Mouse (Mus musculus) hindbrain, embryonic 16.5 days (tissue): Measurements from ENCODE around the gene Dpm3. TPM values are rescaled to one million over a fixed set of nuclear protein-coding genes. Genes with fewer than 3 reads are reported as not detected.
A peak's percentile ranks its signal among the peaks of the same experiment; 100 is the strongest.
"Not testable (repeated sequence)": the region's sequence is repeated elsewhere in the genome, so short reads cannot be mapped to it uniquely, and the experiment has no call there.

Experiments used
- ATAC-seq: fragments of 200-750 bp; cut with Nextera tagmentation; 2 replicates; pipeline ENCODE4 v1.8.0; 2017; ENCODE audit warnings: moderate TSS enrichment, moderate library complexity
- H3K27ac ChIP-seq: fragments of 300-500 bp; sonication (generic); 2 replicates; pipeline ENCODE4 v1.5.1; 2014; ENCODE audit warnings: low read depth, mild to moderate bottlenecking, control low read depth, low read length, moderate library complexity
- H3K27me3 ChIP-seq: fragments of 300-500 bp; sonication (generic); replicated peaks from 2 replicates; pipeline ENCODE4 v1.6.1; 2014; ENCODE audit warnings: low read length; ENCODE audit not compliant: control insufficient read depth, insufficient read depth
- H3K36me3 ChIP-seq: fragments of 300-500 bp; sonication (generic); 2 replicates; pipeline ENCODE4 v1.6.1; 2014; ENCODE audit warnings: mild to moderate bottlenecking, low read length, moderate library complexity, mixed read lengths; ENCODE audit not compliant: control insufficient read depth, insufficient read depth
- H3K4me1 ChIP-seq: fragments of 300-500 bp; sonication (generic); 2 replicates; pipeline ENCODE4 v1.6.1; 2014; ENCODE audit warnings: low read depth, low read length; ENCODE audit not compliant: control insufficient read depth, insufficient read depth
- H3K4me2 ChIP-seq: fragments of 300-500 bp; sonication (generic); 2 replicates; pipeline ENCODE4 v1.6.1; 2014; ENCODE audit warnings: mild to moderate bottlenecking, low read length, control low read depth, moderate library complexity
- H3K4me3 ChIP-seq: fragments of 300-500 bp; sonication (generic); 2 replicates; pipeline ENCODE4 v1.5.1; 2014; ENCODE audit warnings: mild to moderate bottlenecking, low read length, control low read depth, moderate library complexity
- H3K9ac ChIP-seq: fragments of 300-500 bp; sonication (generic); 2 replicates; pipeline ENCODE4 v1.6.1; 2014; ENCODE audit warnings: low read depth, mild to moderate bottlenecking, control low read depth, low read length, moderate library complexity
- H3K9me3 ChIP-seq: fragments of 300-500 bp; sonication (generic); 2 replicates; pipeline ENCODE4 v1.6.1; 2014; ENCODE audit warnings: mild to moderate bottlenecking, low read length, moderate library complexity; ENCODE audit not compliant: control insufficient read depth
- WGBS: fragments of 180-500 bp; shearing (Covaris S2); extraction: QIAGEN DNeasy Blood & Tissue Kit; methylation state at CpG from one replicate; pipeline ENCODE4 v1.1.7; 2014; 5-methylcytosine and 5-hydroxymethylcytosine counted together
- polyA plus RNA-seq: library from polyadenylated mRNA; unstranded; fragments of >200 nt; fragmentation: Nextera tagmentation; extraction: Ambion mirVana; gene quantifications from 2 replicates; pipeline ENCODE4 v1.2.1, GENCODE M21; 2015

Gene Dpm3
- 64.3 and 79.8 TPM in 2 replicates for polyA plus RNA-seq

DNA sequence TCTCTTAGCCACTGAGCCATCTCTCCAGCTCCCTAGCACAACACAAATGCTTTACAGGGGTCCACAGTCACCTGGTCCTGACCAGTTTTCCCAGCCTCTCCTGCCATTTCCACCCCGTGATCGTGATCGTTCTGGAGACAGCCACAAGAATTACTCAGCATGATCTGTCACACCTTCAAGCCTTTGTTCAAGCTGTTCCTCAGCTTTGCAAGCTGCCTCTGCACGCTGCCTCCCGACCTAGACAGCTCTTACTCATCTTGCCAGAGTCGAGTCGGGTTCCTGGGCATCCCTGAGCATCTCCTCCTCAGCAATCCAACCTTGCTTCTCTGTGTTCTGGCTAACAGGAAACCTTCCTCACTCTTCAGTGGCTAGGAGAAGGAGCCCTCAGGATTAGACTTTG, at the start of gene Dpm3:
Gene Dpm3 (plus strand): TSS at position 283 of the 400 bp plus-strand sequence.
- Histone ChIP-seq H3K4me3 (no peak within 1 kb of the TSS), H3K27ac (no peak within 1 kb of the TSS), H3K4me1 (no peaks in the 10 kb centered on the region), H3K4me2 (no peak within 1 kb of the TSS), H3K36me3 (no peaks in the 10 kb centered on the region), H3K9me3 (no peaks in the 10 kb centered on the region), H3K9ac (no peak within 1 kb of the TSS), H3K27me3 (no peaks in the 10 kb centered on the region)
- ATAC-seq: no peak
- WGBS: 54% methylated on average over 7 of the region's 7 CpGs

DNA sequence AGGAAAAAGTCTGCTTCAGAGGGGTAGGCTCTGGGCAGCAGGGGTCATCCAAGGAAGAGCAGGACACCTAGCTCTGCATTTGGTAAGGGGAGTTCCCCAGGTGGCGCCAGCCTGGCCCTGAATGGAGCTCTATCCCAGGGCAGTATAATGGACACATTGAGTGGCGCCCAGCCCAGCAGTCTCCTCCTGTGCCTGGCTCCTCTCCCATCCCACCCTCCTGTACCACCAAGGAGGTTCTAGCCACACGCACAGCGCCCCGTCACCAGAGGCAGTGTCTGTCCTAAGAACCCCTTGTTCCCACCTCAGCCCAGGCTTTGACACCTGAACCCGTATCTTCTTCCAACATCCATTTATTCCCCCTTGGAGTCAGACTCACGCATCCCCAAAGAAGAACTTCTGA, 49.4 kb upstream of the Dpm3 start:
- H3K27ac ChIP-seq: no peak overlapping the region
- H3K4me1 ChIP-seq: peaks cover 10% of the 10 kb centered on the region
- H3K27me3 ChIP-seq: no peaks in the 10 kb centered on the region
- ATAC-seq: no peak
- H3K9me3 ChIP-seq: no peaks in the 10 kb centered on the region
- H3K4me2 ChIP-seq: no peak overlapping the region
- no peak overlapping the region for H3K4me3 ChIP-seq
- peaks cover 38% of the 10 kb centered on the region for H3K36me3 ChIP-seq
- H3K9ac ChIP-seq: no peak overlapping the region
- WGBS: 92% methylated on average over 7 of the region's 7 CpGs

DNA sequence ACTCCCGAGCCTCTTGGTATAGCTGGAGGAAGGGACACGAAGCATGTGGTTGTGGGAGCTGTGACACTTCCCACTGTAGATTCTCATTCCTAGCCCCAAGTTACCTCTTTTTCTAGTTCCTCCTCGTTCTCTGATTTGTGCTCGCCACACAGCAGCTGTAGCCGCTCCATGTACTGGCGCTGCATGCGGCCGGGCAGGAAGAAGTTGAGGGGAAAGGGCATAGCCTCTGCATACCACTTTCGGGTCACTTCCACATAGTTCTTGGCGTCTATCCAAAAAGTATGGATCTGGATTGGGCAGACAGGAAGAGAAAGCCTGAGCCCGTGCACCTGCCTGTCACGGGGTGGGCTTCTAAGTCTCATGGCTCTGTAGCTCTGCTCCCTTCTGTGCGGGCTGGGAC, 49.0 kb upstream of the Dpm3 start:
- Histone ChIP-seq H3K27ac (no peak overlapping the region), H3K27me3 (no peaks in the 10 kb centered on the region), H3K4me1 (peaks cover 14% of the 10 kb centered on the region), H3K4me3 (no peak overlapping the region), H3K4me2 (no peak overlapping the region), H3K9ac (no peak overlapping the region), H3K9me3 (no peaks in the 10 kb centered on the region), H3K36me3 (peaks cover 38% of the 10 kb centered on the region)
- 80% methylated on average over 13 of the region's 13 CpGs for WGBS
- no peak for ATAC-seq

DNA sequence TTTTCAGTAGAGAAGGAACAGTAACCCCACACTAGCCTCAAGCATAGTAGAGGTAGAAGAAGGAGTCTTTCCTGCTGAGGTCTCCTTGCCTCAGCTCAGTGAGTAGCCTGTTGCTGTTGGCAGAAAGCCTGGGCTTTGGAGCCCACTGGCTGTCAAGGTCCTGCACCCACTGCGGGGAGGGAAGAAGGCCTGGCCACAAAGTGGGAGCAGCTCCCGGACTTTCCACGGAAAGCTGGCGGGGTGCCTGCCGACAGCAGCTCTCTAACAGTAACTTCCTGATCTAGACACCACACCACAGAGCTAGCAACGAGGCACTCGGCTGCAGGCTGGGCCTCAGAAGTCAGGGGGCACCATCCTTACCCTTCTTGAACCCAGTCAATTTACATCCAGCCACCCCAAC, 48.4 kb upstream of the Dpm3 start:
- H3K4me2 ChIP-seq: no peak overlapping the region
- no peak overlapping the region for H3K4me3 ChIP-seq
- H3K27ac ChIP-seq: no peak overlapping the region
- H3K36me3 ChIP-seq: peaks cover 37% of the 10 kb centered on the region
- peaks cover 20% of the 10 kb centered on the region for H3K4me1 ChIP-seq
- ATAC-seq: no peak
- no peaks in the 10 kb centered on the region for H3K27me3 ChIP-seq
- H3K9ac ChIP-seq: no peak overlapping the region
- H3K9me3 ChIP-seq: no peaks in the 10 kb centered on the region
- WGBS: 71% methylated on average over 7 of the region's 7 CpGs

DNA sequence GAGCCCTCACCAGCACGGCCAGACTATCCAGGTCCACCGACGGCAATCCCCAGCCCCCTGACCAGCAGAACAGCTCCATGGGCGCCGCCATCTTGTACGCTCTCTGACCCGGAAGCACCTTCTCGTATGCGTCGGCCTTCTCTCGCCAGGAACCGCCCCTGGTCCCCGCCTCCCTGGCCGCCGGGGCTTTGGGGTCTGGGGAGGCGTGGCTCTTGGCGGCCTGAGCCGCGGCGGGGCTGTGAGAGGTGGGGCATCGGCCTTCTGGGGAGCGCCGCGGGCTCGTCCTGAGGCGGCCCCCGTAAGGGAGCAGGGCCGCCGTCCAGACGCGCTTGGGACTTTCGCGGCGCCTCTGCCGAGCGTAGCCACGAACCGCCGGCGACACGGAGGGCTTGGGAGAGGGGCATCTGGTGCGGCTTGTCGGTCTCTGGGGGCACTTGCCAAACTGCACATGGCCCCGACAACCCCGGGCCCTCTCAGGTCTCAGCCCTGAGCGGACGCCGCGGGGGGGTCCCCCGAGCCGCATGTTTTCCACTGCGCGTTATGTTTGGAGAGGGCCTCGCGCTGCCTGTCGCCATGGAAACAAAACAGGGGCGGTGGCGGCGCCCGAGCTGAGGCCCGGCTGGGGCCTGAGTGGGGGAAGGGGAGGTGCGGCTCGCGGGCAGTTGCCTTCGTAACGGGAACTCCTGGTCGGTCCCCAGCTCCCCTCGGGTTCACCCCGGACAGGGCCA, 45.2 kb upstream of the Dpm3 start:
- WGBS: under 1% methylated on average over 64 of the region's 69 CpGs
- peak overlapping the region; percentile 99 for H3K27ac ChIP-seq
- no peaks in the 10 kb centered on the region for H3K9me3 ChIP-seq
- peak; percentile 90 for ATAC-seq
- peak overlapping the region; percentile 89 for H3K4me3 ChIP-seq
- H3K27me3 ChIP-seq: no peaks in the 10 kb centered on the region
- peaks cover 11% of the 10 kb centered on the region for H3K36me3 ChIP-seq
- peak overlapping the region; percentile 86 for H3K9ac ChIP-seq
- peaks cover 25% of the 10 kb centered on the region for H3K4me1 ChIP-seq
- peak overlapping the region; percentile 60 for H3K4me2 ChIP-seq

DNA sequence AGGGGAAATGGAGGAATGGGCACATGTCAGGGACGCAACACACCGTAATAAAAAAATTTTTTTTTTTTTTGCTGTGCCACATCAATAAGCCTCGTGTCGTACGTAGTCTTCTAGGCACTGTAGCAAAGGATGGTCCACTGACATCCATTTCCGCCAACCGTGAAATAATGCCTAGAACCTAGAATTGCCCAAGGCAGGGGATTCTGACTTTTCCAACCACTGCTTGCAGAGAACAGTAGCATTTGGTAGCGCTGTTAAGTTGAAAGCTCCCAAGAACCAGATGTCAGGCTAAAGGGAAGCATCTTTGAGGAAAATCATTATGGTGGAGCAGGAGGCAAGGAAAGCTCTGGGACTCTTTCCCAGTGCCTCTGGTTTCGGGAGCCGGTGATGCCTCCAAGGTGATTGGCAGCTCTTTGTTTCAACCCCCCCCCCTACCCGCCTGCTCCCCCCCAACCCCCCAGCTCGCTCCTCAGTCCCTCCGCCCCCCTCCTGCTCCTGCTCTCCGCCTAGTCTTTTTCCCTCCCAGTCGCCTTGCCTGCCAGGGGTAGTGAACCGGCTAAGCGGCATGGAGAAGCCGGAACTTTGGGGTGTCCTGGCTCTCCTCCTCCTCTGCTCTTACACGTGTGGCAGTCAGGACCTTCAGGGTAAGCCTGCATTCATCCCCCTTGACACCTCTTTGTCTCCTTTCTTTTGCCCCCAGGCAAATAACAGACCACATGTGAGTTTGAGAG, 44.3 kb upstream of the Dpm3 start, which contains the start of gene Thbs3:
Gene Thbs3 (plus strand): TSS at position 500 of the 731 bp plus-strand sequence.
- Histone ChIP-seq H3K9ac (peak within 1 kb of the TSS; percentile 86), H3K27me3 (no peaks in the 10 kb centered on the region), H3K4me3 (peak within 1 kb of the TSS; percentile 89), H3K27ac (peak within 1 kb of the TSS; percentile 99), H3K4me2 (peak within 1 kb of the TSS; percentile 60), H3K9me3 (no peaks in the 10 kb centered on the region), H3K36me3 (peaks cover 3% of the 10 kb centered on the region; the same call in 1 of the 2 replicates), H3K4me1 (peaks cover 25% of the 10 kb centered on the region)
- 1% methylated on average over 17 of the region's 19 CpGs for WGBS
- no peak; the same call in 1 of the 2 replicates for ATAC-seq

DNA sequence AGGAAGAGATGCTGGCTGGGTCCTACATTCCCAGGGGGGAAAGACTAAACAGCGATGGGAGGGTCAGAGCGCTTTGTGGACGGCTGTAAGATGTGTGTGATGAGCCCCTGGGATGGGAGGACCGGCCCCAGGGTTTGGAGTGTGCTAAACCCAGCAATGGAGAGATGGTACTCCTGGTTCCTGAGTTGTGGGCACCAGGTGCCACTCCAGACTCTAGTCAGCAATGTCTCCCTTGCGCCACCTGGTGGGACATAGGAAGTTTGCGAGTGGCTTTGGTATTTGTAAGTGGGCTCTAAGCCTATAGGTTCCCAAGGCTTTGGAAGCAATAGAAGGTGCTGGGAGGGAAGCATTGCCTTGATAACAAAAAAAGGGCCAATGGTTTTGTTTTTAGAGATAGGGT, 43.3 kb upstream of the Dpm3 start:
- peak overlapping the region; percentile 68 for H3K9ac ChIP-seq
- H3K9me3 ChIP-seq: no peaks in the 10 kb centered on the region
- H3K4me2 ChIP-seq: peak overlapping the region; percentile 60
- peak; percentile 53 for ATAC-seq
- peak overlapping the region; percentile 99 for H3K27ac ChIP-seq
- peak overlapping the region; percentile 89 for H3K4me3 ChIP-seq
- H3K4me1 ChIP-seq: peaks cover 25% of the 10 kb centered on the region
- WGBS: 0% methylated on average over 6 of the region's 6 CpGs
- H3K36me3 ChIP-seq: no peaks in the 10 kb centered on the region
- no peaks in the 10 kb centered on the region for H3K27me3 ChIP-seq

DNA sequence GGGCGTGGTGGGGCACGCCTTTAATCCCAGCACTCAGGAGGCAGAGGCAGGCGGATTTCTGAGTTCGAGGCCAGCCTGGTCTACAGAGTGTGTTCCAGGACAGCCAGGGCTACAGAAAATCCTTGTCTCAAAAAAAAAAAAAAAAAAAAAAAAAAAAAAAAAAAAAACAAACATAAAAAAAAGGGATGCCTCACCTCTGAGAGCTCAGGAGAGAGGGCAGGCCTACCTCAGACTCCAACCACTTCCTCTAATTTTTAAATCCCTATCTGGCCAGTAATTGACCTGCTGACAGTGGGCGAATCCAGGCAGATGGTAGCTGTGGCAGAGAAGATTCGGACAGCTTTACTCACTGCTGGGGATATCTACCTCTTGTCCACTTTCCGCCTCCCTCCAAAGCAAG, 42.8 kb upstream of the Dpm3 start:
- H3K9me3 ChIP-seq, H3K4me3 ChIP-seq, H3K27ac ChIP-seq, H3K36me3 ChIP-seq, ATAC-seq, H3K9ac ChIP-seq, H3K4me2 ChIP-seq, H3K27me3 ChIP-seq: not testable (repeated sequence)
- WGBS: 72% methylated on average over 7 of the region's 7 CpGs
- peaks cover 25% of the 10 kb centered on the region for H3K4me1 ChIP-seq

DNA sequence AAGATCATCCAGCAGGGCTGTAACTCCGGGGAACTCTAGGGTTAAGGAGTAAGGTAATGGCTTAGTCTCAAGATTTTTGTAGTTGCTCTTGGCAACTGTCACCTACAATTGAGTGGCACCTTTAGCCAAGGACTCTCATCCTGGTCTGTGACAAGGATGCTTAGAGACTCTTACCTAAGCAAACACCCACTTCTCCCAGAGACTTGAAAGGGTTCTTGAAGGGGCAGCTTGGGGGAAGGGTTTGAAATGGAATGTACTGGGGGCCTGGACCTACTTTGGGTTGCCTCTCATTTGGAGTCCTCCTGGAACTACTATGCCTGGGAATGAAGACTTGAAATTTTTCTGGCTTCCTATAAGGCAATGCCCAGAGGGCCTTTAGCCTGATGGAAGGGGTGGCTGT, 40.9 kb upstream of the Dpm3 start:
- Histone ChIP-seq H3K9ac (no peak overlapping the region; the same call in 1 of the 2 replicates), H3K4me1 (peaks cover 16% of the 10 kb centered on the region), H3K4me2 (no peak overlapping the region), H3K36me3 (no peaks in the 10 kb centered on the region; the same call in 1 of the 2 replicates), H3K27me3 (no peaks in the 10 kb centered on the region), H3K4me3 (no peak overlapping the region), H3K9me3 (no peaks in the 10 kb centered on the region), H3K27ac (no peak overlapping the region)
- WGBS: 77% methylated on average over 1 of the region's 1 CpGs
- ATAC-seq: no peak
